Mouse (Mus musculus) yolk sac, embryonic 10.5 days (tissue): Measurements from ENCODE around the gene Sirt3.

ENCODE experiments used
- DNase-seq: peaks from one replicate; pipeline ENCODE4 v3.0.0-alpha.2; 2017; ENCODE audit warnings: low spot score

The Sirt3 gene

DNA sequence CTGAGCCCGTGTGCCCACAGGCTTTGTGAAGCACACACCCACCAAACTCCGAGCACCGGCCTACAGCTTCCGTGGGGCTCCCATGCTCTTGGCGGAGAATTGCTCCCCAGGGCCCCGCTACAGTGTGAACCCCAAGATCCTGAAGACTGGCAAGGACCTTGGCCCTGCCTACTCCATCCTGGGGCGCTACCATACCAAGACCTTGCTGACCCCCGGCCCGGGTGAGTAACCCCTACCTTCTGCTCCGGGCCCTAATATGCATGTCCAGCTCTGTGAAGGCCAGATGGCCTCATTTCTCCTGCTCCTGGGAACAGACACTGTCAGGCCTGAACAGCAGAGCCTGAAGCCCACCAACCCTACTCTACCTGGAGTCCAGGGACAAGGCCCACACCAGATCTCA lies 33.5 kb downstream of the Sirt3 start:
- no peak for DNase-seq

DNA sequence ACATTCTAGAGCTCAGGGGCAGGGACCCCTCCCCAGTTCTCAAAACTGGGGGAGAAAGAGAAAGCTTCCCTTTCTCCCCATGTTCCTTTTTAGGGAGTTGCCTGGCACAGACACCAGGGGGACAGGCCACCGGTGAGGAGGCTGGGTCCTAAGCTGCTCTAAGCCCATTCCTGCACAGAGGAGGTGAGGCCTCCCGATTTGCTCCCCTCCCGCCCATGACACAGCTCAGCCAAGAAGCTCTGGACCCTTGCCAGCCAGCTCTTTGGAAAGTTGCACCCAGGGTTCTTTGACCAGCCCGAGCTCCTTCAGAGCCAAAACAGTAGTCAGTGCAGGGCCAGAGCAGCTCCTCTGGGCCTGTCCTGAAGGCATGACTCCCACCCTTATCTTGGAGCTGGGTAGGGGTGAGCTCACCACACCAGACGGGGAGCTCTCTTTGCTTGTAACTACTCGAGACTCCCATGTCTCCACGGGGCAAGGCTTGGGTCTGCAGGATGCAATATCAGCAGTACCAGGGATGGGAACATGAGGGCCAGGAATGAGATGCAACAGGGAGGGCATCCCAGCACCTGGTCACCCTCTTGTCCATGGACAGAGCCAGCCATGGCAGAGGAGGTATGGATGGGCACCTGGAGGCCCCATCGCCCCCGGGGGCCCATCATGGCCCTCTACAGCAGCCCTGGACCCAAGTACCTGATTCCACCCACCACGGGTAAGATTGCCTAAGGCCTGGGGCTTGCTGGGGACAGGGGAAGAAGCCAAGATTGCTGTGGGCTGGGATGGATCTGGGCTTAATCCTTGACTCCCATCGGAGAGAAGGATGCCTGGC lies 34.1 kb downstream of the Sirt3 start, which contains the start of gene Odf3:
Gene Odf3, plus strand, starts transcription at position 51 of the 826 bp plus-strand sequence.
- DNase-seq: no peak

DNA sequence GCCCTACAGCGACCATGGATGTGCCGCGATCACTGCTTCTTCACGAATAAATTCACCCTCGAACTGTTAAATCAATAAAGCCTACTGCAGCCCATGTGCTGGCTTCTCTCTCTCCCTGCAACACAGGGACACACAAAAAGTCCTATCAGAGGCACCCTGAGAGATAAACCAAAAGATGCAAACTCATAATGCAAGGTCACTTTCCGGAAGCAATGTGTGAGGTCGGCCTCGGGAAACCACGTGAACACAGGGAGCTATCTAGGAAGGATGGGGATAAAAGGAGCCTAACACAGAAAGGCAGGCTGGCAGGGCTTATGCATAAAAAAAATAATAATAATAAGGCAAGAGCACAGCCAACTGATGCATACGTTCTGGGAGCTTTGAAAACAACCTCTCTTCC lies 35.4 kb downstream of the Sirt3 start:
- no peak for DNase-seq

DNA sequence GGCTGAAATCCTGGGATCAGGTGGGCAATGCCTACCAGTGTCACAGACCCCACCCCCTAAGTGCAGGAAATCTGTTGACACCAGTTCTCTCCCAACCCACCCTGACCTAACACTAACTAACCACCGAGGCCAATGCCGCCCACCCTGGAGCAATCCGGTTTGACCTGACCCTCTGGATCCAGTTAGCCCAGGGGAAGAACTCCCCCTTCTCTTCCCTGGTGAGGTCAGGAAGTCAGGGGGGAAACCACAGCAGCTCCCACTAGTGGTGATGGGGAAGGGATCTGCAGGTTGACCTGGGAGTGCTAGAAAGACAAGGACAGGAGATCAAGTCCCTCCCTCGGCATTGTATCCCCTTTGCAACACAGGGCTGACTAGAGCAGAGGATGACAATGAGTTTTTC lies 36.4 kb downstream of the Sirt3 start:
- DNase-seq: no peak

DNA sequence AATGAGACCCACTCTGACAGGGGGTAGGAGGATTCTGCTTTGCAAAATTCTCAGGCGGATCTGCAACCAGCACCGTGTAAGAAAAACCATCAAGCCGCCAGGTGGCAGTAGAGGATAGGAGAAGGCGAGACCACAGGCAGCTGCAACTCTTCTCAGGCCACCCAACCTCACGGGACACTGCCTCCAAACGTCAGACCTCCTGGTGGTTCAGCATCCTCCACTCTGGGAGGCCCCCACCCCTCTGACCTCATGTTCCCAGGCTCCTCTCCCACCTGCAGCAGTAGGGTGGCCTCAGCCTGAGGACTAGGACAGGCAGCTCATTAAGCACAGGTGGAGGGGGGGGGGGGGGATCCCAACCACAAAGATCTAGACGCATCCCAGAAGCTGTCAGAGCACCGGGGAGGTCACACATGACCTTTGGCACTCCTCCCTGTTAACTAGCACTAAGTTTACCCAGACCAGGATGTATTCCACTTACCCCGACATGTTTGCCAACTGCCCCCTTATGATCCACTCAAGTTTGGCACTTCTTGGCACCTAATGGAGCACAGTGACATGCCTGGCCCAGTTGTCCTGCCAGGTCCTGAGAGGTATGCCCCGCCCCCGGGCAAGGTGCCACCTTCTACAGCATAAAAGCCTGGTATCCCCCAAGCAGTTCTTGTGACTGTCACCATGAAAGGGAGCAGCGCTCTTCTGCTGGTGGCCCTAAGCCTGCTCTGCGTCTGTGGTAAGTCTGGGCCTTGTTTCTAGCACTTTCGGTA lies 37.0 kb downstream of the Sirt3 start, which contains the start of gene Scgb1c1:
Gene Scgb1c1, plus strand, starts transcription at position 643 of the 761 bp plus-strand sequence.
- peak; percentile 74 for DNase-seq

DNA sequence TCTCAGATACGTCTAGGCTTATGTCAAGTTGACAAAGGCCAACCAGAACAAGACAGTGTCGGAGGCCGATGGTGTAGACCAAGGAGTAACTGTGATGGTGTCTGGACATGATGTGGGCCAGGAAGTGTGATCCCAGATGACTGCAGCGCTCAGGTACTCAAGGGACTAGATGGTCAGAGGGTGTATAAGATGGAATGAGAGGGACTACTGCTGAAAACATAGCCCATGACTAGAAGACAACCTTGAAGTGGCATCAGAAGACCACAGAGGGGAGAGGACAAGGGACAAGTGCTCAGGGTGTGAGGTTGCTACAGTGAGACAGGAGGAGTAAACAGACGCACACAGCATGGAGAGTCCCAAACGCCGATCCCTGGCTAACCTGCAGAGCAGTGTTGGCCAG lies 38.3 kb downstream of the Sirt3 start:
- no peak for DNase-seq

DNA sequence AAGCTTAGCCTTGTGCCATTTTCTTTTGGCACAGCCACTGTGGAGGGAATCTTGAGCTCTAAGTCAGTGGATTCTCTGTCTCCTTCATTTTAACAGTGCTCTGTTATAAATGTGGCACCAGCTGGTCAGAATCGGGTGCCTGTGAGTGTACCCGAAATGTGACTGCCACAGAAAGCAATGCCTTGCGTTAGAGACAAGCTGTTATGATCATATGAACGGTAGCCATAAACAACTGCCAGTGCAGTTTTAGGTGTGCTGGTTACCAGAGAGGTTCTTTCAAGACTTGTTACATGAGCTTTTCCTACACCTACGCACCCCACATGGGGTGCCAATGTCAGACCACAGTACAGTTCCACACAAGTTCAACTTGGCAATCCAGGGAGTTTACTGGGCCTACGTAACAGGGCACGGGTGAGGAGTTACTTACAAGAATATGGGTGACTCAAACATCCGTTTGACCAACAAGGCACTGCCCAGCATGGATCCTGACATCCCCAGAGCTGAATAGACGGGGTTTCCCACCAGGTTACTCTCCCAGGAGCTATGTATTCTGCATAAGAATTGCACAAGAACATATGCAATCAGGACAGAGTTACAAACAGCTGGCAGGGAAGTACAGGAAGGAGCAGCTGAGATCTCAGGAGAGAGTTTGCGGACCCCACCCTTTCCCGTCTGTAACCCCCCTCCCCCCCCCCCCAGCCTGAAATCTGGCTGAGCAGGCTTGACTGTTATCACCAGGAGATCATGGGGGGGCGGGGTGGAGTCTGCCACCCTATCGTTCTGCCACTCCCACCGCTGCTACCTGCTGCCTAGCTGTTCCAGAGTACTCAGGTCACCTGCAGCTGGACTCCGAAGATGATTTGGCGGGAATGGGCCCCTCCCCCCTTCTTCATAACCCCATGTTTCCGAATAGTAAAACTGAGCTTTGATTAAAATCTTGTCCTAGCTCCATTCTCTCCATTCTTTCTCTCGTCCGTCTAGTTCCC lies 41.1 kb downstream of the Sirt3 start:
- peak; percentile 26 for DNase-seq

DNA sequence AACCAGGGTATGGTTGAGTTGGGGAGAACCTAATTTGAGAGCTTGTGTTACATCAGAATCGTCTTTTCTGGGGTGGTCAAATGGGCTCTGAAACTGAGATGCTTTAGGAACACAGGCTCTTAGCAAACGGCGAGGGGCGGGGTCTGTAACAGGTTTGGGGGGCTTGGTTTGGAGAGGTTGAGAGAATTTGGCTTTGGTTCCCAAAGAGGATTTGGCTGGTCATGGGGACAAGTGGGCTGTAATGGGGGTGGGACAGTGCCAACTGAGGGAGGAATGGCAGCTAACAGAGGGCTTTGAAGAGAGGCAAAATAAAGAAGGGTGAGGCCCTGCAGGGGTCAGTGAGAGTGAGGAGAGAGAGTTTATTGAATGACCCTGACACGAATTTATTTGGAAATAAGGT lies 42.6 kb downstream of the Sirt3 start:
- no peak for DNase-seq

DNA sequence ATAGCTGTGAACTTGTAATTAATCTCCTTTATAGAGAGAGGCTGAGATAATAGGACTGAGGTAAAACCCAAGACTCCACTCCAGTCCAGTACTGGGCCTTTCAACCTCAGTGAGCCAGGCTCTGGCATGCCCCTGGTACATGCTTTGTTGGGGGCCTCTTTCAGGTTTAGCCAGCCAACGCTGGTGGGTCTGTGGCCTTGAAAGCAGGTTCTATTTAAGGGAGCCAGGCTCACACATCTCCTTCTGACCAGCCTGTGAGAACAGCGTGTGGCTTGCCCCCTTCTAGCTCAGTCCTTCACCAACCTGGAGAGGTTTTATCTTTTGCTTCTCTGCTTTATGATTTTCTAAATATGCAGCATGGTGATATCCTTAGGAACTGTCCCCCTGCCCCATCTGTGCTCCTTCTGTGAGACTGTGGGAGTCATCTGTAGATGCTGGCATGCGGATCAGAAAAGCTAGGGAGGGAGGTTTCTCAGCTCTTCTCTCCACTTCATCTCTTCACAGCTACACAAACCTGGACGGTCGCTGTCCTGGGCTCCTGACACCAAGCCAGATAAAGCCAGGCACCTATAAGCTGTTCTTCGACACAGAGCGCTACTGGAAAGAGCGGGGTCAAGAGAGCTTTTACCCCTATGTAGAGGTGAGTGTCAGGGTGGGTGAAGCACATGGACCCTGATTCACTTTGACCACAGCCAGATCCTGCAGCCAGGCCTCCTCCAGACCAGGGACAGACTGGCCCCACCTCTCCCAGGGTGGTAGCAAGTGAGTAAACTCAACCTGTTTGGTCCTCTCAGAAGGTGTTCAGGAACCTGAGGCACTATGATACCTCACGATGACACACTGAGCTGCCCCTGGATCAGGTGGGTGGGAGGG lies 45.6 kb downstream of the Sirt3 start:
- DNase-seq: no peak

DNA sequence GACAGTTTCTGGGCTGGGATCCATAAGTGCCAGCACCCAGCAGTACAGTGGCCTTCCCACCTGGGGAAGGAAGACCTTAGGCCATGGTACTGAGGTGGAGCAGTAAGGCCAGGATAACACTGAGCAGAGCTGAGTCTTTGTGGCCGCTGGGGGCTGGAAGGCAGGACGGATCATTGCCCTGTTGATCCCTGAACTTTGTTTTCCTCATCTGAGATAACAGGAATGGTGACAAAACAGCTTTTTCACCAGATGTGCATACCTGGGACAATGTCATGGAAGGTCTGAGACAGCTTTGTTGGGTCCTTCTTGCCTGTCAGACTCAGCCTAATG lies 46.4 kb downstream of the Sirt3 start:
- peak; percentile 53 for DNase-seq

DNA sequence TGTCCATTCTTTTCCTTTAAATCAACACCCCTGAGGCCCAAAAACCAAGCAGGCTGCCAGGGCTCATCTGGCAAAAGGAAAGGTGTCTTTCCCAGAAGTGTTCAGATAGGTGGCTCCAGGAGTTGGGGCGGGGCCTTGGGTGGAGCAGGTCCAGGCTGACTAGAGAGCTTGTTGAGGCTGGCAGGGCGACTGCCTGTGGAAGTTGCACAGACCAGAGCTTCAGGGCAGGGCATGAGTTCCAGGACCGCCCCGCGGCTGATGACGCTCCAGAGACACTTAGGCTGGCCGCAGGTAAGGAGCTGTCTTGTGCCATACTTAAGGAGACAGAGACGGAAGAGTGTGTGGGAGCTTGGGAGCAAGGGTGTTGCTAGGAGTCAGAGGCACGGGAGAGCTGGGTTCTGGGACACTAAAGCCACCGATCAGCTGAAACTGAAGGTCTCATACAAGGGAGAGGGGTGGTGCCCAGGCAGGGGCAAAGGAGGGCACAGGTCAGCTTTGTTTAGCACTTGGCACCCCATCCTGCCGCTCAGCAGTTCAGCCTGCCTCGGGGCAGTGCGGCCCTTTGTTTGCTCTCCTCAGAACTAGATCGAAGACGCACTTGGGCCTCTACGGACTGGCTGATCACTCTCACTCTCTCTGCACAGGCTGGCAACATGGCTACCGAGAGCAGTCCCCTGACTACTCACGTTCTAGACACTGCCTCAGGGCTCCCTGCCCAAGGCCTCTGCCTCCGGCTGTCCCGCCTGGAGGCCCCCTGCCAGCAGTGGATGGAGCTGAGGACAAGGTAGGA lies 46.9 kb downstream of the Sirt3 start, which contains the start of gene Urah:
Gene Urah, plus strand, starts transcription at position 51 of the 790 bp plus-strand sequence.
- DNase-seq: peak; percentile 55

DNA sequence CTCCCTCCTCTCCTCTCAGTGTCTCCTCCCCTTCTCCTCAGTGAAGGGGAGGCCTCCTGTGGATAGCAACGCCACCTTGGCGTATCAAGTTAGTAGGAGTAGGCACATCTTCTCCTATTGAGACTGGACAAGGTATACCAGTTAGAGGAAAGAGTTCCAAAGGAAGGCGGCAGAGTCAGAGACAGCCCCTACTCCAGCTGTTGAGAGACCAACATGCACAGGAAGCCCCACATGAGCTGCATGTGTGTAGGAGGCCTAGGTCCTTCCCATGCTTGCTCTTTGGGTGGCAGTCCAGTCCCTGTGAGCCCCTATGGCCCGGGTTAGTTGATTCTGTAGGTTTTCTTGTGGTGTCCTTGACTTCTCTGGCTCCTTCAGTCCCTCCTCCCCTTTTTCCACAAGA lies 48.8 kb downstream of the Sirt3 start:
- no peak for DNase-seq

DNA sequence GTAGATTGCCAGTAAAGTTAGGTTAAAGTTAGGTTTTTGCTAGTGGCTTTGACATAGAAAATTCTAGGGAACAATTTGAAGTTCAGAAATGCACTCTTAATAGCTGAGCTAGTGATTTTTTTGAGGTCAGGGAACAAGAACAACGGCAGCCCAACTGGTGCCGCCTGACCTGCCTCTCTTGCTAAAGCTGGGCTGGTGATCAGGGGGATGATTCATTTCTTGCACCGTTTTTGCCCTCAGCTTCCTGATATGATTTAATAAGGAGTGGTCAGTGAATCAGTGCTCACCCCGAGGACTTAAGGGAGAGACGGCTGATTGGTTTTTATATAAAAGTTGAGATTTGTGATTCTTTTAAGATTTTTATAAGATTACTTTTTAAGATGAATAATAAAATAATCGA lies 50.7 kb downstream of the Sirt3 start:
- DNase-seq: no peak

DNA sequence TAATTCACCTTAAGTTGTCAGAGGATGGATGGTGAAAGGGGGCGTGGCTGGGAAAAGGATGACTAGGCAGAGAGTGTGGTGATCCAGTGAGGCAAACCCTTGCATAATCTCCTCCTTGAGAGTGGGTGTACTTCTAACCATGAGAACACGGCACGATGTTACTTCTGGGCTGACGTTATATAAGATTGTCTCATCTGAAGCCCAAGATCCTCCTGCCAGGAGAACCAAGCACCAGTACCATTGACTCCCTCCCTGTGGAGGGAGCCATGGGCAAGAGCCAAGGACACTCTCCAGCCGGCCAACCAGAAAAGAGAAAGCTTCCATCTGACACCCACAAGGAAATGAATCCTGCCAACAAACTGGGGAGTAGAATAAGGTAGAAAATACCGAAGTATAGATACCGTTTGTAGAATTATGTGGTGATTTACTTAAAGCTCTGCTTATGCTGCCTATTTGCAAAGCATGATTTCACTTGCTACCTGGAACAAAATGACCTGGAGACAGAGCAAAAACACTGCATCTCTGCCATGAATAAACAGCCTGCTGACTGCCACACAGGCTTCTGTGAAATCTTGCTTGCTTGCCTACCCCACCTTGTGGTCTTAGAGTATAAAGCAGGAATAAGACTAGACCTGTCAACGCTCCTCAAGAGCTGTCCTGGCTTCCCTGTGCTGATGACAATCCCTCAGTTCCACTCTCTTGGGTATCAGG lies 53.8 kb downstream of the Sirt3 start:
- peak; percentile 80 for DNase-seq

DNA sequence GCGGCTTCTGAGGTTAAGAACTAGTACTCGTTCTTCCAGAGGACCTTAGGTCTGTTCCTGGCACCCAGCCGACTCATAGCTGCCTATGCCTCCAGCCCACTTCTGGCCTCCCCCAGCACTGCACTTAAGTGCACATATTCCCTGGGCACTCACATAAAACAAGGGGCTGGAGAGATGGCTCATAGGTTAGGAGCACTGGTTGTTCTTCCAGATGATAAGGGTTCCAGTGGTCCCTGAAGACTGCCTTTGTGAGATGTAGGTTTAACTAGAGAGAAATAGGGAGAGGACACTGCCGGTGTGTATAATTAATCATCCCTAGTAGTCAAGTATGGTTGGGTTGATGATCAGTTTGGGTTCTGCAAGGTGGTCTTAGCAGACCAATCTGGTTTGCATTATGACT lies 59.4 kb downstream of the Sirt3 start:
- no peak for DNase-seq

DNA sequence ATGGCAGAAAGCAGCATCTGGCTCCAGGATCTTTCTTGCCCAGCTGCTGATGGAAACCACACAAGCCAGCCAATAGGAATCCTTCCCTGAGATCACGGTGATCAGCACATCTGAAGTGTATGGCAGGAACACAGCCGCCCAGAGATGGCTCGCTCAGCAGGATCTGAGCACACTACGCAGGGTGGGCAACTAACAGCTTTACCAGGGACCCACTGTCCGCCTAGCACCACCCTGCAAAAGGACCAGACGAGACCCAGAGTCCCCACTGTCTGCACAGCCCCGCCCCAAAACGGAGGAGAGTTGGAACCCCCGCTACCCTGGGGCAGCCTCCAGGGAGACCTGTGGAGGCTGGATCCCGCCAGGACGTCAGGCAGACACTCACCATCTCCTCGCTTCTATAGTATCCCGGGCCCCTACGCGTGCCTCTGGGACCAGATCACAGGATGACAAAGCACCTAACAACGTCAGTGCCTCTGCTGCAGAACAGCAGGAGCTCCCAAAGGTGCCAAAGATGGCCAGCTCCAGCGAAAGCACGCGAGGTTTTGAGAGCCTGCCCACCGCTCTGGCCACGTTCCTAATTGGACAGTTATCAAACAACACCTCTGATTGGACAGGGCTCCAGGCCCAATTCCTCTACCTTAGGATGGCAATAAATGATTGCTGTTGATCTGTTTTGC lies 60.3 kb downstream of the Sirt3 start, which contains the start of gene Zfp941:
Gene Zfp941, minus strand, starts transcription at position 526 of the 677 bp plus-strand sequence.
- DNase-seq: peak; percentile 15

DNA sequence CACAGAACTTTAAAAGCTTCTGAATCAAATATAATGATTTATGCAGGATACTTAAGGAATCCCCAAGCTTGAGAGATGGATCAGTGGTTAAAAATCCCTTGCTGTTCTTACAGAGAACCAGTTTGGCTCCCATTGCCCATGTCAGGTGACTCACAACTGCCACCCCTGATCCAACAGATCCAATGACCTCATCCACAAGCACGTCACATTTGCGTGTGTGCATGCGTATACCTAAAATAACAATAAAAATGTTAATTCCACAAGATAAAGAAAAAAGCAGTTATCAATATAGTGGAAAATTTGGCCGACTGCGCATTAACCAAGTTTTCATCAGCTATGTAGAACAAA lies 60.8 kb downstream of the Sirt3 start:
- DNase-seq: no peak

DNA sequence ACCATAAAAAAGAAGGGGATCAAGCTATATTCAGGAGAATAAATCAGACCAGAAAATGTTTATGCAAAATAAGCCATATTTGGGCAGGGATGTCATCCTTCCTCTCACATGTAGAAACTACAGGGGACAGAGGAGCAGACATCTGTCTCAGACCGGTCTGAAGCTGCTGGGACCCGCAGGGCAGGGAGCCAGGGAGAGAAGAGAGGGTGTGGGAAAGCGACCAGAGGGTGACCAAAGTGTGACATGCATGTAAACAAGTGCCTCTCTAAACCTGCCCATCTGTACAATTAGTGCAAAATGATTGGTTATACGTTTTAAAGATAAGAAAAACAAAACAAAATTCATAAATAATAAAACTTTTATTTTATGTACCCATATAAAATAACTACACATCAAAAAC lies 61.9 kb downstream of the Sirt3 start:
- DNase-seq: no peak
